Mouse (Mus musculus) large intestine, adult 2 months (tissue): ENCODE data around the gene Rreb1. TPM values are rescaled to one million over a fixed set of nuclear protein-coding genes. Genes with fewer than 3 reads are reported as not detected.
A peak's percentile ranks its signal among the peaks of the same experiment; 100 is the strongest.

Source experiments
- DNase-seq: peaks from one replicate; pipeline ENCODE4 v3.0.0-alpha.2; 2012; ENCODE audit warnings: low read depth, low spot score
- WGBS: fragments of 180-500 bp; shearing (Covaris S2); methylation state at CpG from one replicate; pipeline ENCODE4 v1.1.7; 2018; 5-methylcytosine and 5-hydroxymethylcytosine counted together
- polyA plus RNA-seq: library from polyadenylated mRNA; depleted of rRNA; stranded (reverse); fragments of >200 nt; gene quantifications from 2 replicates; pipeline ENCODE4 v1.2.3, GENCODE M21; 2012; rRNA removed

Rreb1 gene
- 10.4 and 20.4 TPM in 2 replicates for polyA plus RNA-seq

DNA sequence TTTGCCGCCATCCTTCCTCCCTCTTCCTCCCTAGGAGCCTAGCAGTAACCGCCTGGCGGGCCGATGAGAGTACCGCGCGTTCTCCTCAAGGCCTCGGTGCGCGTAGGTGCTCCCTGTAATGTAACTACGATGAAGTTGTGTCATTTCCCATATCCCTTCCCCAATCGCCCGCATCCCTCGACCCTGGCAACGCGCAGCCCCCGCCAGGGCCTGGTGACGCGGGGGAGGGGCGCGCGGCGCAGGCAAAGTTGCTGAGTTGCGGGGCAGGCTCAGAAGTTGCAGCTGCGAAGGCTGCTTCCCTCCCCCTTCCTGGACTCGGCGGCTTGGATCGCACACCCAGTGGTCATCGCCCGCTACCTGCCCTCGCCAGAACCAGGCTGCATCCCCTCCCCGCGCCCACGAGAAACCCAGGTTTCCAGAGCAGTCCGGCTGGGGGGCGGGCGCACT lies at the start of gene Rreb1:
Gene Rreb1, plus strand, starts transcription at position 254 of the 447 bp plus-strand sequence.
- no peak for DNase-seq

DNA sequence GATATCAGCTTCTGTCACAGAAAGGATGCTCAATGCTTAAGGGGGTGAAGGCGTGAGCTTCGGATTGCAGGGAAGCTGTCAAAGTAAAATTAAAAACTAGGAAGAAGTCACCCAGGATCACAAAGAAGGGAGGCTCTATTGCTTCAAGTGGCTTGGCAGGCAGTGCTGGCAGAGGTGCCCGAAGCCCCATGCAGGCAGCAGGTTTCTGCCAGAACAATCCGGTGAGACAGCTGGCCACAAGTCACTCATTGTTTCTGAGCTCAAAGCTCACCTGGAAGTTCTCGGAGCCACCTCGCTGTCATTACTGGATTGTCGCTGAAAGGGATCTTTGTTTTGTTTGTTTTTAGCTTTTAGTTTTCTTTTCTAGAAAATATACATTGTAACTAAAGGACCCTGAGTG lies 49.6 kb upstream of the Rreb1 start:
- WGBS, result 36% methylated on average over 7 of the region's 7 CpGs
- DNase-seq, result no peak

More for the DNA sequence above, at the start of gene Rreb1:
- under 1% methylated on average over 37 of the region's 37 CpGs for WGBS

DNA sequence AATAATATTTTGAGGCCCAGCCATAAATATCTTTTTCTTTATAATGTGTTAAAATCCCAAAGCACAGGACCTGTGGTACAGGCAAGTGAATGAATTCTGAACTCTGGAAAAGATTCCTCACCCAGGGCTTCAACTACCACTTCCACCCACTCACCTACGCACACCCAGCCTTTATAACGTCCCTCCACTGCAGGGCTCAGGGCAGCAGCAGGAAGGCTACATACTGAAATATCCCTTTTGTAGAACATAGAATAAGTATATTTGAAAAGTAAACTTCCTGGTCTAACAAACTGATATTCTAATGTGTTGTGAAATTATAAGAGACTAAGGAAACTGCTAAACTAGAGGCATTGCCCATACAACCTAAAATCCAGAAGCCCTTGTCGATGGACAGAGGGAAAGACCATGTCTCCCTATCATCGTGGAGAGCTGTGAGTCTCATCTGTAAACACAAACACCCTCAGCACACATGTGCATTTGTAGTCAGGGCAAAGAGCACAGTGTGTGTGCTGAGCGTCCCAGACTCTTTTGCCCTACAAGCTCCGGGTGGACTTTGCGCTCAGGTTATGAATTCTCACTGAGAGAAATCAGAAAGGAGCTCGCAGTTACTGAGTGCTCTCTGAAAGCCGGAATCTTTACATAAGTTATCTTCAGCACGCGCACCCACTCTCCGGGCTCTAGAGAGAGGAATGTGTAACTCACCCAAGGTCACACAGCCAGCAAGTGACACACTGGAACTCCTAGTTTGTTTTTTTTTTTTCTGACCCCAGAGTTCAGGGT lies 46.1 kb upstream of the Rreb1 start:
- peak; percentile 78 for DNase-seq
- WGBS, result 26% methylated on average over 12 of the region's 12 CpGs

DNA sequence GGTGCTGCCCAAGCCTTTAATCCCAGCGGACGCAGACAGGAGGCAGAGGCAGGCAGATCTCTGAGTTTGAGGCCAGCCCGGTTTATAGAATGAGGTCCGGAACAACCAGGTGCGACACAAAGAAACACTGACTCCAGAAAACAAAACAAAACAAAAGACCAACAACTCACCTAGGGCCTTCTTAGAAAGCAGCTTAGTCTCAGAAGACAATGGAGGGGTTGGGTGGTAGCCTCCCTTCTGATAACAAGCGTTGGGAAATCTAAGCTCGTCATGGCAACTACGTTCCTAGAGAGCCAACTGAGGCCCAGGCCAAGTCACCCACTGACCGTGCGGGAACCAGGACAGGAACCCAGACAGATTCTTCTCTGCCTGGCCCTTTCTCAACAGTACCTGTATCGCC lies 43.7 kb upstream of the Rreb1 start:
- DNase-seq, result no peak
- 97% methylated on average over 11 of the region's 11 CpGs for WGBS

DNA sequence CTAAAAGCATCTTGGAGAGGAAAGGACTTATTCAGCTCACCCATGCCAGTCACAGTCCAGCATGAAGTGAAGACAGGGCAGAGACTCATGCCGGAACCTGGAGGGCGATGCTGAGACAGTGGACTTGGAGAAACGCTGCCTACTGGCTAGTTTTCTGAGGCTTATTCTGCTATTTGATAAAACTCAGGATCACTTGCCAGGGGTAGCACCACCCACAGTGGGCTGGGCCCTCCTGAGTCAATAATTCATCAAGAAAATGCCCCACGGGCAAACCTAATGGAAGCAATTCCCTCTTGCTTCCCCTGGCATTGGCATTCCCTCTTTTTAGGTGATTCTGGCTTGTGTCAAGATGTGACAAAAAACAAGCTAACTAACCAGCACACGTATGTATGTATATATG lies 38.1 kb upstream of the Rreb1 start:
- 36% methylated on average over 5 of the region's 5 CpGs for WGBS

GRCm38 (mm10) chr13:37740752-37741151 lies 37.4 kb upstream of the Rreb1 start:
- no peak for DNase-seq
- whole genome bisulfite sequencing, result 5% methylated on average over 5 of the region's 5 CpGs

More for the DNA sequence above, 38.1 kb upstream of the Rreb1 start:
- DNase-seq, result no peak

DNA sequence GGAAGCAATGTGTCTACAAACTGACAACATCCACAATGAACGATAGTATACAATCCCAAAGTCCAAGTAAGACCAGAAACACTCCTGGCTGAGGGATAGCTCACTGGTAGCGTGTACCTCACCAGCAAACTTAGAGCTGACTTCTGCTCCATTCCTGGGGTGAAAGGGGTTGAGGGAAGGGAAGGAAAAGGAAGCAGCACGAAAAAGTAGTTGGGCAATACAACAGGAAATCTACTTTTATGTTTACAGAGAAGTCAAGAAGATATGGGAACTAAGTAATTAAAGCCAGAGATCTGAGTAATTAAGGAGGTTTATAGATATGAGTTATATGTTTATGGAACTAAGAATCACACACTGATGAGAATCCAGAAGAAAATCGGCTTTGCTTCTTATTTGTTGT lies 36.0 kb upstream of the Rreb1 start:
- WGBS, result 41% methylated on average over 4 of the region's 4 CpGs
- DNase-seq, result no peak

- WGBS, result 83% methylated on average over 7 of the region's 7 CpGs
- no peak for DNase-seq
Measured at GRCm38 (mm10) chr13:37747504-37747903, 30.7 kb upstream of the Rreb1 start.

- WGBS, result 30% methylated on average over 3 of the region's 3 CpGs
Measured at GRCm38 (mm10) chr13:37749485-37749884, 28.7 kb upstream of the Rreb1 start.

DNA sequence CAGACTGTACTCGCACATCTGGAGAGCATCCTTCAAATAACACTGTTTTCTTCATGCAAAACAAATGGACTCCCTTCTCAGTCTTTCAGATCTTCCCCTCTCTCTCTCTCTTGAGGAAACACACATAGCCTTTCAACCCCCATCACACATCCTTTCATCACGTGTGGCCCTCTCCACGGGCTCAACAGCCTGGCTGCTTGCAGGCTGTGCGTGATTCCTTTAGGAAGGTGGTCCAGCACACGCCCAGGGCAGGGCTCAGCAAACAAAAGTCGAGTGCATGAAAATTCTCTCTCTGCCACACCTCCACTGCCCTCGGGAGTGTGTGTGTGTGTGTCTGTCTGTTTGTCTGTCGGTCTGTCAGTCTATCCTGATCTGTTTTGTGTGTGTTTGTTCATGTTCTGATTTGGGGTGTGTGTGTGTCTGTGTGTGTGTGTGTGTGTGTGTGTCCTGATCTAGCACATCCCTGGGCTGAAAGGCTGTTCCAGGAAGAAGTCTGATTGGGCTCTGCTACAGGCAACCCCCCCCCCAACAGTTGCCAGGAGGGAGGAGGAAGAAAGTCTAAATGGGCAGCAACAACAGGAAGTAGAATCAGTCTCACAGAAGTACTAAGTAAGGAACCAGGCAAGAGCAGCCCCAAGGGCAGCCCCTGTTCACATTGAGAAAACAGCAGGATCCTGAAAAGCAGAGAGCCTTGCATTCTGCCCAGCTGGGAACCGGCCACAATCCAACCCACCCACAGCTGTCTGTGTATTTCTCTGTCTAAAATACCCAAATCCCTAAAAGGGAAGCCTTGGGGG lies 26.8 kb upstream of the Rreb1 start:
- no peak for DNase-seq
- 21% methylated on average over 9 of the region's 9 CpGs for WGBS

More at GRCm38 (mm10) chr13:37749485-37749884, 28.7 kb upstream of the Rreb1 start:
- DNase-seq, result no peak

DNA sequence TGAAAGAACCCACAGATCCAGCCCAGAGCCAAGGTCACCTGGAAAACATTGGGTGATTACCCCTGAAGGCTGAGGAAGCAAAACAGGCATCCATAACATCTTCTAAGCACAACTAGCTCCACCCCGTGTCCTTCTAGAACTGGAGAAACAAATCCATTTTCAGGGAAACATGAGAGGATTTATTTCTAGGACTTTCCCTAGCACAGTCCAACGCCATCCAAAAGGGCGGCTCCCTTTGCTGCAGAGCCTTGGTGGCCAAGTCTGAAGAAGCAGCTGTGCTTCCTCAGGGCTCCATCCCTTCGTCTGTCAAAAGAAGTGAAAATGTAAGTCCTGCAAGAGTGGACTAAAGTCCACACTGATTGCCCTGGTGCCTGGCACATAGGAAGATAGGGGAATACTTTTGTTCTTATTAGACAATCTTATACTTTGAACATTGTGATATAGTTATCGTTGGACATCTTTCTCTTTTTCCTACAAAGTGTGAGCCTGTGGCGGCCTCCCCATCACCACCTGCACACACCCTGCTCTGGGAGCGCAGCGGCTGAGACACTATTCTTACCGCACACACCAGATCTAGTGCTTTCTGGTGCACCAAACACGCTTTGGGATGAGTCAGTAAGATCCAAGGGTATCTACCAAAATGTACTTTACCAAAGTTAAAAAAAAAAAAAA lies 18.7 kb upstream of the Rreb1 start:
- WGBS, result 89% methylated on average over 10 of the region's 10 CpGs
- DNase-seq, result no peak

DNA sequence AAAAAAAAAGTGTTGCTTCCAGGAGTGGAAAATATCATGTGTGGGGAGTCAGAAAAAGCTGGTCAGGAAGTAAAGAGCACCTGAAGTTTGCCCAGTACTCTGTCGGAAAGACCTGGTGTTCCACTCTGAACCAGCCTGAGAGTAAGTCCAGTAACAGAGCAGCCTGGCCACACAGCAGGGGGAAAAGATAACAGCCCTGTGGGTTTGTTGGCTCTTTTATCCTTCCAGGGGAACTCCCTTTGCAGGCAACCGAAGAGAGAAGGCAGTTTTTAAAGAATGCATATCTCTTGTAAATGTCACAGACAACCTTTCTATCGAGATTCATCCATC lies 18.2 kb upstream of the Rreb1 start:
- 71% methylated on average over 3 of the region's 3 CpGs for WGBS
- no peak for DNase-seq

- DNase-seq, result no peak
- 95% methylated on average over 3 of the region's 3 CpGs for WGBS
Measured at GRCm38 (mm10) chr13:37760373-37760772, 17.8 kb upstream of the Rreb1 start.

DNA sequence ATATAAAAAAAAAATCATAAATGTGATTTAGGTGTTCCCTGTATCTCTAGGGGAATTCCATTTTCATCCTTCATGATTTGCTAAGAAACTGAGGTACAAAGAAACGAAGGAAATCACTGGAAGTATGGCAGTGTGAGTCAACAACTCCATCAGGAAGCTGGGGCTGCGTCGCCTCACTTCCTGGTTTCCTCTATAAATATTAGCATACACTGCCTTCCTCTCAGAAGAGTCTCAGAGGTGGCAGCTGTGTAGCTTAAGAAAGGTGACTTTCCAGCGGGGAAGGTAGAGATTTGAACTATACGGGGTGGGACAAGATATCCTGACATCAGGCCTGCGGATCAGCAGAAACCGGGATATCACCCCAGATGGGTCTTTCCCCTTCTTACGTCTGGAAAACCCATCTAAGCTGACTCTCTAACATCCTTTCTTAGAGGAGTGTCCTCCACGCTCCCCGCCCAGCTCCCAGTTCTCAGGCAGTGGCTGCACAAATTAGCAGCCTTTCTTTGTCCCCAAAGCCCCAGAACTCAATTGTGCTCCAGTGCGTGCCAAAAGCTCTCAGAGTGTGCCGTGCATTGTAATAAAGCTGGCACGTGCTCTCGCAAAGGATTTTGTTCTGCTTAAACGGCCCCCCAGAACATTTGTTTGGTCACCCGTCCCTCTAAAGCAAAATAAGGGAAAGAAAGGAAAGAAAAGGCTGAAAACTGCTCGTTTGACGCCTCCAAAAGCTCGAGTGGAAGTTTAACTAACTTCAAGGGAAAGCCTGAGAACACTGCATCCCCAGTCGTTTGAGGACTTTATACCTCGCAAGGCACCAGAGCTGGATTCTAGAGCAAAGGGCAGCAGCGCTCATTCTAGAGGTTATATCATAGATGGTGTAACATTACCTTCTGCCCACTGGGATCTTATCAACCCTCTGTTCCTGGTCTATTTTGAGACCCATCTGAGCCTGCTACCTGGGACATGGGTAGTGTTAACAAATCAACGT lies 17.0 kb upstream of the Rreb1 start:
- DNase-seq, result no peak
- whole genome bisulfite sequencing, result 21% methylated on average over 23 of the region's 23 CpGs

DNA sequence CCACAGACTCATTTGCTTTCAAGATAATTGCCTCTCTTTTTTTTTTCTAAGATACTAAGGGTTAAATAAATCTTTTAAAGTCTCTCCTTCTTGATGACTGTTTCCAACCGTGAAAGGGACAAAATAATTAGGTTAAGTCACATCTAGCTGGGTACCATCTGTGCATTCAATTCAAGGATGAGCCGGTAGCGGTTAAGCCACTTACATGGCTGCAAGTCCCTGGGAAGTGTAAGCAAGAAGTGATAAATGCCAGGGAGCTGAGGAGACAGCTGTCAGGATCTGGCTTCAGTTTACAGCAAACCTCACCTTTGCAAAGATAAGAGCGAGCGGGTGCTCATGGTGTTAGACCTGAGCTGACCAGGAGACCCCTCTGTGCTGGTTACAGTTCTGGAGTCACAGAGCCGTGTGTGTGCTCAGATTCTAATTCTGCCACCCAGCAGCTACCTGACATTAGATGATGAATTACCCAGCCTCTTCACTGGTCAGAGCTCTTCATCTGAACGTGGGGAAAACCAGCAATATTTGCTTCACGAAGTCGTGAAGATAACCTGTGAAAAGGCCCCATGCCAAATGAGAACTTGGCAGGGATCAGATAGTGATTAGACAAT lies 14.3 kb upstream of the Rreb1 start:
- no peak for DNase-seq
- WGBS, result 74% methylated on average over 9 of the region's 9 CpGs

DNA sequence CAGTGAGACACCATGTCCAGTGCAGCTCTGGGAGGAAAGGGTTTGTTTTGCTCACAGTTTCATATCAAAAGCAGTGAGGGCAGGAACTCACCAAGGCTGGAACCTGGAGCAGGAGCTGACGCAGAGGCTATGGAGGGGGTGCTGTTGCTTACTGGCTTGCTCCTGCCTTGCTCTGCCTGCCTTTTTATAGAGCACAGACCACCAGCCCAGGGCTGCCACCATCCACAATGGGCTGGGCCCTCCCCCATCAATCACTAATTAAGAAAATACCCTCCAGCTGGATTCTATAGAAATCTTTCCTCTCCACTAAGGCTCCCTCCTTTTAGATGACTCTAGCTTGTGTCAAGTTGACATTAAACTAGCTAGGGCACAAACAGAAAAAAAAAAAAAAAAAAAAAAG lies 8.4 kb upstream of the Rreb1 start:
- 80% methylated on average over 1 of the region's 1 CpGs for WGBS
- DNase-seq, result no peak

GRCm38 (mm10) chr13:37773476-37773875 lies 4.7 kb upstream of the Rreb1 start:
- DNase-seq, result no peak

DNA sequence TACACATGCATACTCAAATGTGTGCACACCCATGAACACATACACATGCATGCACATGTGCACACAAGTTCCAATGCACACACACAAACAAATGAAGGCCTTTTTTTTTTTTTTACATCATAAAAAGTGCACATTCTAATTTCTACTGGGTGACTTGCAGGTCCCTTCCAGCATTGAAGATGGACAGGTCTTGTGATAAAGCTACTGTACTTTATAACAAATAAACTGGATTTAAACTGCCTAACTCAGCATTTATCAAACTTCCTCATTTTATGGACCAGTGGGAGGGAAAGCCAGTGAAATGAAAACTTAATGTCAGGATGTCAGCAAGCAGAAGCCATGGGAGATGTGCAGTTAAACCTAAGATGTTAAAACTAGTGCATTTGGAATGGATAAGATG lies 1.5 kb upstream of the Rreb1 start:
- no peak for DNase-seq
